Mouse (Mus musculus): ENCODE measurements around the gene Dynlt1f.
"Not testable (repeated sequence)": the region's sequence is repeated elsewhere in the genome, so short reads cannot be mapped to it uniquely, and the experiment has no call there.

GRCm38 (mm10) chr17:6684464-6685287, 29.0 kb upstream of the Dynlt1f start:
- TF ChIP-seq CTCF (IDR thresholded peaks at IDR 0.05; ENCODE audit: extremely low read depth, insufficient read length, insufficient replicate concordance, low read depth, low read length); POLR2A (IDR thresholded peaks at IDR 0.05; ENCODE audit: low read depth, low read length): not testable (repeated sequence)

Measured in small intestine, adult 2 months (tissue).